Mouse (Mus musculus) megakaryocyte, embryonic 14.5 days (primary cell): ENCODE data around the gene Gpbp1l1. TPM values are rescaled to one million over a fixed set of nuclear protein-coding genes. Genes with fewer than 3 reads are reported as not detected.
A peak's percentile ranks its signal among the peaks of the same experiment; 100 is the strongest.

ENCODE experiments used
- H3K27me3 ChIP-seq: replicated peaks from 2 replicates; pipeline ENCODE3; 2012; ENCODE audit warnings: inconsistent platforms
- H3K36me3 ChIP-seq: replicated peaks from 2 replicates; pipeline ENCODE3; 2012; ENCODE audit warnings: low read length, inconsistent platforms, mixed read lengths
- H3K4me1 ChIP-seq: 2 replicates; pipeline ENCODE4 v1.6.1; 2012; ENCODE audit warnings: inconsistent platforms
- H3K4me3 ChIP-seq: replicated peaks from 2 replicates; pipeline ENCODE3; 2012; ENCODE audit warnings: moderate library complexity, mild to moderate bottlenecking, inconsistent platforms
- H3K9me3 ChIP-seq: 2 replicates; pipeline ENCODE4 v1.6.1; 2012; ENCODE audit warnings: inconsistent platforms
- FLI1 ChIP-seq: IDR thresholded peaks from 2 replicates; pipeline ENCODE4 v1.6.1; 2012; ENCODE audit warnings: low read length, inconsistent platforms, mixed read lengths
- GATA1 ChIP-seq: IDR thresholded peaks from 3 replicates; pipeline ENCODE4 v1.6.1; 2012; ENCODE audit warnings: mixed read lengths, low read length, inconsistent platforms, borderline replicate concordance
- polyA plus RNA-seq: library from polyadenylated mRNA; stranded (reverse); fragments of >175 nt; gene quantifications from 2 replicates; pipeline ENCODE4 v1.2.3, GENCODE M21; 2012; ENCODE audit warnings: low replicate concordance; ENCODE audit not compliant: insufficient read depth

The Gpbp1l1 gene
- polyA plus RNA-seq, 1 experiment = 3.6 TPM

- Histone ChIP-seq H3K36me3 (peaks cover 22% of the 10 kb centered on the region), H3K4me3 (peak overlapping the region; percentile 99), H3K9me3 (no peaks in the 10 kb centered on the region), H3K27me3 (no peaks in the 10 kb centered on the region), H3K4me1 (peaks cover 36% of the 10 kb centered on the region)
- TF ChIP-seq FLI1 (no peak), GATA1 (no peak)
Measured at GRCm38 (mm10) chr4:116558151-116558882, 859 bp downstream of the Gpbp1l1 start.

- TF ChIP-seq FLI1 = no peak
- TF ChIP-seq GATA1 = no peak
- no peak overlapping the region for H3K4me3 ChIP-seq
- peaks cover 9% of the 10 kb centered on the region; the same call in 1 of the 2 replicates for H3K9me3 ChIP-seq
- H3K4me1 ChIP-seq = peaks cover 27% of the 10 kb centered on the region
- peaks cover 66% of the 10 kb centered on the region for H3K36me3 ChIP-seq
- no peaks in the 10 kb centered on the region for H3K27me3 ChIP-seq
Measured at GRCm38 (mm10) chr4:116595793-116596192, 38.3 kb downstream of the Gpbp1l1 start.

GRCm38 (mm10) chr4:116596379-116596778 is 38.9 kb downstream of the Gpbp1l1 start, which contains the start of gene Ccdc17:
Gene Ccdc17, plus strand, starts transcription at chr4:116596654.
- Histone ChIP-seq H3K4me3 (peak within 1 kb of the TSS; percentile 97), H3K27me3 (no peaks in the 10 kb centered on the region), H3K4me1 (peaks cover 27% of the 10 kb centered on the region), H3K9me3 (peaks cover 9% of the 10 kb centered on the region; the same call in 1 of the 2 replicates), H3K36me3 (peaks cover 66% of the 10 kb centered on the region)
- TF ChIP-seq FLI1 (no peak), GATA1 (no peak)

GRCm38 (mm10) chr4:116596978-116597881 is 39.8 kb downstream of the Gpbp1l1 start:
- Histone ChIP-seq H3K4me3 (peak overlapping the region; percentile 97), H3K4me1 (peaks cover 27% of the 10 kb centered on the region), H3K9me3 (peaks cover 9% of the 10 kb centered on the region; the same call in 1 of the 2 replicates), H3K27me3 (no peaks in the 10 kb centered on the region), H3K36me3 (peaks cover 66% of the 10 kb centered on the region)
- TF ChIP-seq FLI1 = no peak
- no peak for TF ChIP-seq GATA1

- Histone ChIP-seq H3K9me3 (no peaks in the 10 kb centered on the region), H3K4me1 (no peaks in the 10 kb centered on the region; the same call in 1 of the 2 replicates), H3K36me3 (peaks cover 76% of the 10 kb centered on the region), H3K27me3 (no peaks in the 10 kb centered on the region), H3K4me3 (no peak overlapping the region)
- TF ChIP-seq GATA1 (no peak), FLI1 (no peak)
Measured at GRCm38 (mm10) chr4:116612621-116613020, 55.2 kb downstream of the Gpbp1l1 start.

- H3K36me3 ChIP-seq = peaks cover 71% of the 10 kb centered on the region
- no peaks in the 10 kb centered on the region; the same call in 1 of the 2 replicates for H3K4me1 ChIP-seq
- TF ChIP-seq GATA1 (no peak), FLI1 (no peak)
- H3K9me3 ChIP-seq = no peaks in the 10 kb centered on the region
- no peak overlapping the region for H3K4me3 ChIP-seq
- H3K27me3 ChIP-seq = no peaks in the 10 kb centered on the region
Measured at GRCm38 (mm10) chr4:116615237-116615636, 57.8 kb downstream of the Gpbp1l1 start.

- peaks cover 20% of the 10 kb centered on the region for H3K36me3 ChIP-seq
- TF ChIP-seq FLI1 (no peak), GATA1 (no peak)
- no peak overlapping the region for H3K4me3 ChIP-seq
- H3K27me3 ChIP-seq = no peaks in the 10 kb centered on the region
- peaks cover 30% of the 10 kb centered on the region for H3K4me1 ChIP-seq
- no peaks in the 10 kb centered on the region for H3K9me3 ChIP-seq
Measured at GRCm38 (mm10) chr4:116624831-116625230, 67.4 kb downstream of the Gpbp1l1 start.

GRCm38 (mm10) chr4:116626658-116627358 is 69.3 kb downstream of the Gpbp1l1 start:
- TF ChIP-seq FLI1 (no peak), GATA1 (no peak)
- H3K4me1 ChIP-seq = peaks cover 27% of the 10 kb centered on the region
- H3K27me3 ChIP-seq = no peaks in the 10 kb centered on the region
- H3K9me3 ChIP-seq = no peaks in the 10 kb centered on the region
- peak overlapping the region; percentile 95 for H3K4me3 ChIP-seq
- H3K36me3 ChIP-seq = peaks cover 5% of the 10 kb centered on the region

- Histone ChIP-seq H3K27me3 (no peaks in the 10 kb centered on the region), H3K9me3 (no peaks in the 10 kb centered on the region), H3K4me3 (peak overlapping the region; percentile 95), H3K4me1 (peaks cover 27% of the 10 kb centered on the region), H3K36me3 (peaks cover 6% of the 10 kb centered on the region)
- TF ChIP-seq GATA1 (no peak), FLI1 (no peak)
Measured at GRCm38 (mm10) chr4:116627359-116627716, 69.9 kb downstream of the Gpbp1l1 start.
